ENCODE assay signal across 7 mouse cellular contexts in genomic region chr11:88524790-88525575, GRCm38 (mm10).
DNase-seq lines count a peak whose midpoint lies in the region; ATAC-seq lines count a peak whose summit lies in the region.

No protein-coding gene starts in this region.

- no peak overlapping the region for H3K4me3 ChIP-seq in heart, embryonic 11.5 days (ENCODE audit: low read depth, low read length)
- H3K4me3 ChIP-seq in kidney, embryonic 16.5 days (ENCODE audit: low read length) = no peak overlapping the region
- no peak overlapping the region for H3K4me3 ChIP-seq in midbrain, embryonic 12.5 days

- H3K36me3 ChIP-seq in heart, embryonic 11.5 days (ENCODE audit: control insufficient read depth, insufficient read depth, low read length) = no peaks in the 10 kb centered on the region
- H3K36me3 ChIP-seq in kidney, embryonic 16.5 days (ENCODE audit: insufficient read depth, low read length) = no peaks in the 10 kb centered on the region
- H3K36me3 ChIP-seq in midbrain, embryonic 12.5 days = peaks cover 3% of the 10 kb centered on the region; the same call in 1 of the 2 replicates

- no peaks in the 10 kb centered on the region for H3K9me3 ChIP-seq in heart, embryonic 11.5 days (replicated peaks; ENCODE audit: control insufficient read depth, low read length)
- H3K9me3 ChIP-seq in kidney, embryonic 16.5 days (ENCODE audit: low read length) = no peaks in the 10 kb centered on the region
- H3K9me3 ChIP-seq in midbrain, embryonic 12.5 days = no peaks in the 10 kb centered on the region

- H3K27me3 ChIP-seq in heart, embryonic 11.5 days (ENCODE audit: control insufficient read depth, insufficient read depth, low read length) = no peaks in the 10 kb centered on the region
- no peaks in the 10 kb centered on the region for H3K27me3 ChIP-seq in kidney, embryonic 16.5 days (ENCODE audit: insufficient read depth, low read length)
- no peaks in the 10 kb centered on the region for H3K27me3 ChIP-seq in midbrain, embryonic 12.5 days

- peak overlapping the region; percentile 90 for H3K27ac ChIP-seq in heart, embryonic 11.5 days (ENCODE audit: low read depth, low read length)
- H3K27ac ChIP-seq in kidney, embryonic 16.5 days (ENCODE audit: low read length) = peak overlapping the region; percentile 75
- H3K27ac ChIP-seq in midbrain, embryonic 12.5 days (replicated peaks) = peak overlapping the region; percentile 86

- WGBS in heart, embryonic 11.5 days (ENCODE audit: insufficient replicate concordance) = 14% methylated on average over 10 of the region's 10 CpGs
- 50% methylated on average over 10 of the region's 10 CpGs for WGBS in kidney, embryonic 16.5 days
- WGBS in midbrain, embryonic 12.5 days = 28% methylated on average over 10 of the region's 10 CpGs

- H3K4me1 ChIP-seq in heart, embryonic 11.5 days (ENCODE audit: control insufficient read depth, insufficient read depth, low read length) = peaks cover 89% of the 10 kb centered on the region
- H3K4me1 ChIP-seq in kidney, embryonic 16.5 days (ENCODE audit: insufficient read depth, low read length) = peaks cover 81% of the 10 kb centered on the region
- peaks cover 88% of the 10 kb centered on the region for H3K4me1 ChIP-seq in midbrain, embryonic 12.5 days

- peak overlapping the region; percentile 8; the same call in 1 of the 2 replicates for H3K9ac ChIP-seq in heart, embryonic 11.5 days (ENCODE audit: low read depth, low read length)
- 0 out of 2 replicates have a peak overlapping the region, but pooled peaks have one; percentile 27 for H3K9ac ChIP-seq in kidney, embryonic 16.5 days (replicated peaks; ENCODE audit: low read length)
- peak overlapping the region; percentile 28; the same call in 1 of the 2 replicates for H3K9ac ChIP-seq in midbrain, embryonic 12.5 days (replicated peaks)

- H3K4me2 ChIP-seq in heart, embryonic 11.5 days = peak overlapping the region; percentile 31; the same call in 1 of the 2 replicates
- no peak overlapping the region for H3K4me2 ChIP-seq in kidney, embryonic 16.5 days (replicated peaks; ENCODE audit: low read depth, low read length)
- H3K4me2 ChIP-seq in midbrain, embryonic 12.5 days (replicated peaks) = no peak overlapping the region

- DNase-seq in NIH3T3 (ENCODE audit: low read depth) (peak; percentile 76), adipocyte (ENCODE audit: low spot score) (no peak)
- DNase-seq in embryo, embryonic 11 days = peak; percentile 54
- DNase-seq in thymus, postnatal 25 days = no peak

- ATAC-seq in heart, embryonic 11.5 days (replicated peaks; ENCODE audit: insufficient number of reproducible peaks, low FRiP score, low TSS enrichment) = no peak
- no peak for ATAC-seq in kidney, embryonic 16.5 days (ENCODE audit: low FRiP score, low TSS enrichment)
- peak; percentile 40; the same call in 1 of the 2 replicates for ATAC-seq in midbrain, embryonic 12.5 days (ENCODE audit: low FRiP score, low read depth)

Comparison
In these comparisons a context has a peak if more than half of its experiments do, and no peak if none do; other contexts are left out.
1. DNase-seq: peak in NIH3T3 (single experiment) and embryo, embryonic 11 days (single experiment); none in adipocyte (single experiment) and thymus, postnatal 25 days (single experiment).
2. Peak in every context shown above with its lines, with median percentiles within 50 percentile points of each other: H3K27ac ChIP-seq and H3K9ac ChIP-seq.